Mouse (Mus musculus) erythroblast, embryonic 14.5 days (primary cell): ENCODE measurements around the gene Spout1. TPM values are rescaled to one million over a fixed set of nuclear protein-coding genes. Genes with fewer than 3 reads are reported as not detected.
A peak's percentile ranks its signal among the peaks of the same experiment; 100 is the strongest.

Experiments
- H3K27me3 ChIP-seq: 2 replicates; pipeline ENCODE4 v1.6.1; 2012; ENCODE audit warnings: inconsistent platforms; ENCODE audit not compliant: control insufficient read depth
- H3K36me3 ChIP-seq: 2 replicates; pipeline ENCODE4 v1.6.1; 2012; ENCODE audit warnings: mild to moderate bottlenecking, inconsistent platforms; ENCODE audit not compliant: control insufficient read depth
- H3K4me1 ChIP-seq: 2 replicates; pipeline ENCODE4 v1.6.1; 2012; ENCODE audit warnings: inconsistent platforms; ENCODE audit not compliant: control insufficient read depth
- H3K4me3 ChIP-seq: replicated peaks from 2 replicates; pipeline ENCODE3; 2012; ENCODE audit warnings: moderate library complexity, mild to moderate bottlenecking, inconsistent platforms
- H3K9me3 ChIP-seq: 2 replicates; pipeline ENCODE4 v1.6.1; 2012; ENCODE audit warnings: low read length, inconsistent platforms, mixed read lengths; ENCODE audit not compliant: control insufficient read depth
- GATA1 ChIP-seq: IDR thresholded peaks from 2 replicates; pipeline ENCODE4 v1.6.1; 2012; ENCODE audit warnings: low read length, inconsistent platforms, mixed read lengths
- TAL1 ChIP-seq: IDR thresholded peaks from 3 replicates; pipeline ENCODE4 v1.6.1; 2012; ENCODE audit warnings: low read length, inconsistent platforms, mixed read lengths
- polyA plus RNA-seq: library from polyadenylated mRNA; stranded (reverse); fragments of >175 nt; gene quantifications from 2 replicates; pipeline ENCODE4 v1.2.3, GENCODE M21; 2012

The Spout1 gene
- polyA plus RNA-seq, 1 experiment: 2.9 TPM

DNA sequence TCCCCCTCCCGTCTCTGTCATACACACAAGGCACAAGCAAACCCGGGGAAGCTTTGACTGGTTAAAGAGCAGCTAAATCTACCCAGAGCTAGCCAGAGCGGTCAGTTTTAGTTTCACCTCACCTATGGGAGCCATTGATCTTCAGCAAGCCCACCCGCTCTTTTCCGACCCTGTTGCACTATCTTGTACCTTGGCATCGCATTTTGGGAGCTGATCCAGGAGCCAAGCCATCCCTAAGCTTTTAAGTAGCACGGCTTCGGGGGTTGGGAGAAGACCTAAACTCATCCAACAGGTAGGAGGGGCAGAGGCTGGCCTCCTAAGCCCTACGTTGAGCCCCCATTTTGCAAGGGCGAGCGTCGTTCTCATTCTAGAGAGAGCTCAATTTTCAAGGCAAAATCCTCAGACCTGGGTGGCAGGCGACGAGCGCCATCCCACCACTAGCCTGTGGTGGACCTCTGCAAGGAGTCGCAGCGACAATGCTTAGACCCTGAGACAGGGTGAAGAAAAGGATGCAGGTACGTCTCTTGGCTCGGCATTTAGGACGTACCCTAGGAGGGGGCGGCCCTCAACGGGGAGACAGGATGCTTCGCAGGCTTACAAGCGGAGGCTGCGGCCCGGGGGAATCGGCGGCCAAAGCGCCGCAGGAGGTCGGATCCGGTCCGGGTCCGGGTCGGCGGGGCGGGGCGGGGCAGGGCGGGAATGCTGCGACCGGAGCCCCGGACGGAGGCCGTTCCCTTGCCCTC is 54.4 kb downstream of the Spout1 start:
- H3K27me3 ChIP-seq: no peaks in the 10 kb centered on the region
- no peaks in the 10 kb centered on the region for H3K9me3 ChIP-seq
- peaks cover 29% of the 10 kb centered on the region for H3K4me1 ChIP-seq
- TF ChIP-seq GATA1 (no peak), TAL1 (no peak)
- H3K36me3 ChIP-seq: peaks cover 16% of the 10 kb centered on the region
- H3K4me3 ChIP-seq: peak overlapping the region; percentile 78

Other genes with a start within 250 kb of the Spout1 start
- 6.5 and 7.0 TPM in 2 replicates for gene Gle1, start 243.0 kb downstream of the Spout1 start, polyA plus RNA-seq
- gene Sptan1, start 212.9 kb downstream of the Spout1 start, polyA plus RNA-seq: 0.01 and 0.04 TPM in 2 replicates
- gene Wdr34, start 129.6 kb downstream of the Spout1 start, polyA plus RNA-seq: 0.69 and 1.6 TPM in 2 replicates
- gene Set, start 121.1 kb downstream of the Spout1 start, polyA plus RNA-seq: 11.7 and 14.7 TPM in 2 replicates
- gene Pkn3, start 100.8 kb downstream of the Spout1 start, polyA plus RNA-seq: 0.09 and 0.13 TPM in 2 replicates
- gene Zdhhc12, start 84.8 kb downstream of the Spout1 start, polyA plus RNA-seq: 1.6 and 2.8 TPM in 2 replicates
- gene Zer1, start 53.9 kb downstream of the Spout1 start, polyA plus RNA-seq: 1.7 and 2.4 TPM in 2 replicates
- 0.72 and 0.83 TPM in 2 replicates for gene Tbc1d13, start 44.7 kb downstream of the Spout1 start, polyA plus RNA-seq
- gene Endog, start 7.0 kb downstream of the Spout1 start, polyA plus RNA-seq: 0.45 and 0.55 TPM in 2 replicates
- 0.34 and 0.45 TPM in 2 replicates for gene Kyat1, start 27.4 kb upstream of the Spout1 start, polyA plus RNA-seq
- 0.56 TPM in 2 replicates for gene Lrrc8a, start 59.3 kb upstream of the Spout1 start, polyA plus RNA-seq
- not detected in 2 replicates for gene Gm28035, start 62.1 kb upstream of the Spout1 start, polyA plus RNA-seq
- 0.06 and 0.33 TPM in 2 replicates for gene Phyhd1, start 87.7 kb upstream of the Spout1 start, polyA plus RNA-seq
- gene Gm28038, start 102.6 kb upstream of the Spout1 start, polyA plus RNA-seq: not detected in 2 replicates
- 0.12 and 0.17 TPM in 2 replicates for gene Dolk, start 107.9 kb upstream of the Spout1 start, polyA plus RNA-seq
- gene Nup188, start 107.9 kb upstream of the Spout1 start, polyA plus RNA-seq: 10.7 and 13.0 TPM in 2 replicates
- gene Sh3glb2, start 180.9 kb upstream of the Spout1 start, polyA plus RNA-seq: 1.8 TPM in 2 replicates
- 0.95 and 1.2 TPM in 2 replicates for gene Miga2, start 185.8 kb upstream of the Spout1 start, polyA plus RNA-seq
- gene Dolpp1, start 213.8 kb upstream of the Spout1 start, polyA plus RNA-seq: 2.2 and 2.6 TPM in 2 replicates
- 15.6 and 20.5 TPM in 2 replicates for gene Crat, start 237.4 kb upstream of the Spout1 start, polyA plus RNA-seq
- gene Ptpa, start 237.6 kb upstream of the Spout1 start, polyA plus RNA-seq: 150 and 192 TPM in 2 replicates